Mouse (Mus musculus): ENCODE measurements around the gene Thrb. TPM values are rescaled to one million over a fixed set of nuclear protein-coding genes. Genes with fewer than 3 reads are reported as not detected.

Gene Thrb
- polyA plus RNA-seq, 1 experiment = 0.82 TPM

DNA sequence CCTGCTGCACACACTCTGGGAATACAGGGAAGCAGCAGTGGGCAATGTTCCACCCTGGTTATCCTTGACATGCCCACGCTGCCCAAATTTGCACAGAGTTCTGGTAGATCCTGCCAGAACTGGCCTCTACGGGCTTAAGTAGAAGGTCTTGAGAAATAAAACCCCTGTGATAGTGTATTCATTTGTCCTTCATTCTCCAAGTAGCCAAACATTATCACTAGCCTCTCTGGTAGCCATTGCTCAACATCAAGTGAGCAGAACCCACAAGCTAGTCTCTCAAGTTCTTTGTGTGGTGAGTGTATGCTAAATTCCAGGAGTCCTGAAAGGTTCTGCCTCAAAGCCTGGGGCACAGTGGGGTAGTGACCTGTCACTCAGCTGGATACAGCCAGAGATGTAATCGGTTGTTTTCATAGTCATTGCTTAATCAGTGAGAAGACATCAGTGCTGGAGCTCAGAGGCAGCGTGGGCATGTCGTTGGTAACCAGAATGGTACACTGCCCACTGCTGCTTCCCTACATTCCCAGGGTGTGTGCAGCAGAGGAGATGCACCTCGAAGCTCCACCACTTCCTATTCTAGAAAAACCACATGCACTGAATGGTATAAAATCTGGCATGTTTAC is 203.8 kb downstream of the Thrb start:
- Histone ChIP-seq H3K4me3 (replicated peaks; ENCODE audit: control insufficient read depth, low read depth, low read length) (no peak overlapping the region), H3K27ac (ENCODE audit: control insufficient read depth, insufficient read depth, low read depth, low read length, poor library complexity) (no peak overlapping the region), H3K4me1 (ENCODE audit: control insufficient read depth, insufficient read depth, low read length) (no peaks in the 10 kb centered on the region)
- no peak for TF ChIP-seq CTCF (IDR thresholded peaks at IDR 0.05; ENCODE audit: control insufficient read depth, insufficient read depth, low read length)
- TF ChIP-seq POLR2A (IDR thresholded peaks at IDR 0.05; ENCODE audit: borderline replicate concordance, control insufficient read depth, low read depth, low read length) = no peak
- 42% methylated on average over 6 of the region's 6 CpGs for WGBS

DNA sequence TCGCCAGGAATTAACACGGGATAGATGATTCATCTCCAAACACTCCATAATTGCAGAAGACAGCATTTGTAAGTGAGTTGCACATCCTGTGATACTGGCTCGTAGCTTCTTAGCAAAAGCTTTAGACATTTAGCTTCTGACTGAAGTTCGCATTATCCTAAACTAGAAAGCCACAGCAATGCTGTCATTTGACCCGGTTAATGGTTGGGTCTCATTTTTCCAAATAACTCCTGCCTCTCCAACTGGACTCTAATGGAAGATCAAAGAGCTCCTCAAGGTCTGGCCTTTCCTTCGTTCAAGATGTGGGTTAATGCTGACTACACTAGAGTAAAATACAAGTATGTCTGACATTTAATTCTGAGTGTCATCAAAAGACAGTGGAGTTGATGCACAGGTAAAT is 208.3 kb downstream of the Thrb start:
- Histone ChIP-seq H3K4me3 (replicated peaks; ENCODE audit: control insufficient read depth, low read depth, low read length) (no peak overlapping the region), H3K4me1 (ENCODE audit: control insufficient read depth, insufficient read depth, low read length) (no peaks in the 10 kb centered on the region), H3K27ac (ENCODE audit: control insufficient read depth, insufficient read depth, low read depth, low read length, poor library complexity) (no peak overlapping the region)
- TF ChIP-seq POLR2A (IDR thresholded peaks at IDR 0.05; ENCODE audit: borderline replicate concordance, control insufficient read depth, low read depth, low read length) (no peak), CTCF (IDR thresholded peaks at IDR 0.05; ENCODE audit: control insufficient read depth, insufficient read depth, low read length) (no peak)
- 83% methylated on average over 6 of the region's 6 CpGs for WGBS

DNA sequence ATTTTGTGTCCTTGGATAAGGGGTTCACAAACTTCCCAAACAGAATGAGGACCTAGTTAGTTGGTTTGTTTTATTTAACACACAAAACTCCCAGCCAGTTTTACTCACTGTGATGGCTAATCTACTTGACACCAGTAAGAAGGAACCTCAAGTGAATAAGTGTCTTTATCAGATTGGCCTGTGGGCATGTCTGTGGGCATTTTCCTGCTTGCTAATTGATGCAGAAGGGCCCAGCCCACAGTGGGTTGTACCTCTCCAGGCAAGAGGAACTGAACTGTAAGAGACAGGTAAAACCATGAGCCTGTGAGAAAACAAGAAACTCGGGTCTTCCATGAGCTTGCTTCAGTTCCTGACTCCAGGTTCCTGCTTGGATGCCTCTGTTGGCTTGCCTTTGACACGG is 215.9 kb downstream of the Thrb start:
- Histone ChIP-seq H3K27ac (ENCODE audit: control insufficient read depth, insufficient read depth, low read depth, low read length, poor library complexity) (no peak overlapping the region), H3K4me1 (ENCODE audit: control insufficient read depth, insufficient read depth, low read length) (no peaks in the 10 kb centered on the region; the same call in 1 of the 2 replicates), H3K4me3 (replicated peaks; ENCODE audit: control insufficient read depth, low read depth, low read length) (no peak overlapping the region)
- WGBS = 13% methylated on average over 2 of the region's 2 CpGs
- no peak for TF ChIP-seq CTCF (IDR thresholded peaks at IDR 0.05; ENCODE audit: control insufficient read depth, insufficient read depth, low read length)
- no peak for TF ChIP-seq POLR2A (IDR thresholded peaks at IDR 0.05; ENCODE audit: borderline replicate concordance, control insufficient read depth, low read depth, low read length)

DNA sequence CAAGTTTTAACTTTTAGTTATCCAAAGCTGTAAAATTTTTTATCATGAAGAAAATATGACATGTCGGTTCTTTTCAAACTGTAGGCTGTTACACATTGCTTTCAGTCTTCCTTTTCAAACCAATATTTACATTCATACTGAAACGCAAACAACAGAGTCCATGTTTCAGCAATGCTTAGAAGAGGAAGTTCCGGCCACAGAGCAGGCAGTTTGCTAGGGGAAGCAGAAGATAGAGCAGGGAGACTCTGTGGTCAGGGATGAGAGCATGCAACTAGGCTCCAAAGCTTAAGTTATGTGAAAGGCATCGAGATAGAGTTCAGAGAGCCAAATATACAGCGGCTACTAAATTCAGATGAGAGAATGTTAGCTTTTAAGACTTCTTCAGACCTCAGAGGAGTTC is 219.4 kb downstream of the Thrb start:
- Histone ChIP-seq H3K4me1 (ENCODE audit: control insufficient read depth, insufficient read depth, low read length) (no peaks in the 10 kb centered on the region; the same call in 1 of the 2 replicates), H3K27ac (ENCODE audit: control insufficient read depth, insufficient read depth, low read depth, low read length, poor library complexity) (no peak overlapping the region), H3K4me3 (replicated peaks; ENCODE audit: control insufficient read depth, low read depth, low read length) (no peak overlapping the region)
- 8% methylated on average over 5 of the region's 5 CpGs for WGBS
- TF ChIP-seq POLR2A (IDR thresholded peaks at IDR 0.05; ENCODE audit: borderline replicate concordance, control insufficient read depth, low read depth, low read length) (no peak), CTCF (IDR thresholded peaks at IDR 0.05; ENCODE audit: control insufficient read depth, insufficient read depth, low read length) (no peak)

DNA sequence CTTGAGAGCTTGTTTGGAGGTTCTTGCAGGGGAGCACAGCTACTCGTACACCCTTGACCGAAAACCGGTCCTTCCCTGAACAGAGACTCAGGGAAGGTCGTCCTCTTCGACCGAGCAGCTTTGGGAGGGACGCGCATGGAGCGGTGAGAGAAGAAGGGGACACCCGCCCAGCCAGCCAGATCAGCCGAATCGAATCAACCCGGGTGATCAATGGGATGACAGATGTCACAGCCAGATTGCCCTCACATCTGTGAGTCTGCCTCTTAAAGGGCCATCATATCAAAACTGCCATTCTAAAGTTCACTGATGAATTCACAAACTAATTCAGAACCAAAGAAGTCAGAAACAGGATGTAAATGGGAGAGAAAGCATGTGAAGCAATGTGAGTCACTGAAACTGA is 224.8 kb downstream of the Thrb start:
- TF ChIP-seq POLR2A (IDR thresholded peaks at IDR 0.05; ENCODE audit: borderline replicate concordance, control insufficient read depth, low read depth, low read length) (no peak), CTCF (IDR thresholded peaks at IDR 0.05; ENCODE audit: control insufficient read depth, insufficient read depth, low read length) (no peak)
- no peak overlapping the region for H3K4me3 ChIP-seq (replicated peaks; ENCODE audit: control insufficient read depth, low read depth, low read length)
- H3K4me1 ChIP-seq (ENCODE audit: control insufficient read depth, insufficient read depth, low read length) = no peaks in the 10 kb centered on the region
- no peak overlapping the region for H3K27ac ChIP-seq (ENCODE audit: control insufficient read depth, insufficient read depth, low read depth, low read length, poor library complexity)
- WGBS = 85% methylated on average over 13 of the region's 13 CpGs

DNA sequence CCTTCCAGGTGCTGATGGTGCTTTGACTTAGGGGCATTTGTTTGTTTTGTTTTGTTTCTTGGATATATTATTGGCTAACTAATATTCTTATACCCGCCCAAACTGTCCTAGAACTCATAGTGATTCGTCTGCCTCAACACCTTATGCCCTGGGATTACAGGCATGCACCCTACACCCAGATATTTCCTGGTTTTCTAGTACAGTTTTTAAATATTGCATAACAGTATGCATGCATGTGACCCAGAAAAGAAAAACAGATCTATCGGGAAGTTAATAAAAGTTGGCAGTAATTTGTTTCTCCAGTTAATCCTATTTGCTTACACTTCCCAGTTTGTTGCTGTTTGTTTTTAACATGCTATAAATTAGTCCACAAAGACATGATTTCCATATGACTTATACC is 225.3 kb downstream of the Thrb start:
- WGBS = 52% methylated on average over 3 of the region's 3 CpGs
- Histone ChIP-seq H3K27ac (ENCODE audit: control insufficient read depth, insufficient read depth, low read depth, low read length, poor library complexity) (no peak overlapping the region), H3K4me3 (replicated peaks; ENCODE audit: control insufficient read depth, low read depth, low read length) (no peak overlapping the region), H3K4me1 (ENCODE audit: control insufficient read depth, insufficient read depth, low read length) (no peaks in the 10 kb centered on the region)
- no peak for TF ChIP-seq CTCF (IDR thresholded peaks at IDR 0.05; ENCODE audit: control insufficient read depth, insufficient read depth, low read length)
- TF ChIP-seq POLR2A (IDR thresholded peaks at IDR 0.05; ENCODE audit: borderline replicate concordance, control insufficient read depth, low read depth, low read length) = no peak

DNA sequence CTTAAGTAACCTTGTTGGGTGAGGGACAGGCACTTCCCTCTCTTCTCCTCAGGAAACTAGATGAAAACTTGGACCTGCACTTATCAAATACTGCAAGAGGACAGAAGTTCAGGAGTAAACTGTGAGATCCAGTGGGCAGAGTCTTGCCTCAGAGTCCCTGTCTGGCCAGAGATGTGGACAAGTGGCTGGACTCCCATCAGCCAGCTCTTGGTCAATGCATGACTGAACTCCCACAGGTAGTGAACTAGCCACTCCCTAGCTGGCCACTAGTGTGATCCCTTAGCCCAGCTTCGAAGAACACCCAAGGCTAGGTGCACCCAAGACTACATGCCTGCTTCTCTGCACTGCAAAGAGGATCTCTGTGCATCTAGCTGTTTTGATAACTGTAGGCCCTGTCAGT is 234.7 kb downstream of the Thrb start:
- 78% methylated on average over 1 of the region's 1 CpGs for WGBS
- no peak overlapping the region for H3K4me3 ChIP-seq (replicated peaks; ENCODE audit: control insufficient read depth, low read depth, low read length)
- no peak for TF ChIP-seq POLR2A (IDR thresholded peaks at IDR 0.05; ENCODE audit: borderline replicate concordance, control insufficient read depth, low read depth, low read length)
- no peak for TF ChIP-seq CTCF (IDR thresholded peaks at IDR 0.05; ENCODE audit: control insufficient read depth, insufficient read depth, low read length)
- H3K27ac ChIP-seq (ENCODE audit: control insufficient read depth, insufficient read depth, low read depth, low read length, poor library complexity) = no peak overlapping the region
- H3K4me1 ChIP-seq (ENCODE audit: control insufficient read depth, insufficient read depth, low read length) = no peaks in the 10 kb centered on the region

DNA sequence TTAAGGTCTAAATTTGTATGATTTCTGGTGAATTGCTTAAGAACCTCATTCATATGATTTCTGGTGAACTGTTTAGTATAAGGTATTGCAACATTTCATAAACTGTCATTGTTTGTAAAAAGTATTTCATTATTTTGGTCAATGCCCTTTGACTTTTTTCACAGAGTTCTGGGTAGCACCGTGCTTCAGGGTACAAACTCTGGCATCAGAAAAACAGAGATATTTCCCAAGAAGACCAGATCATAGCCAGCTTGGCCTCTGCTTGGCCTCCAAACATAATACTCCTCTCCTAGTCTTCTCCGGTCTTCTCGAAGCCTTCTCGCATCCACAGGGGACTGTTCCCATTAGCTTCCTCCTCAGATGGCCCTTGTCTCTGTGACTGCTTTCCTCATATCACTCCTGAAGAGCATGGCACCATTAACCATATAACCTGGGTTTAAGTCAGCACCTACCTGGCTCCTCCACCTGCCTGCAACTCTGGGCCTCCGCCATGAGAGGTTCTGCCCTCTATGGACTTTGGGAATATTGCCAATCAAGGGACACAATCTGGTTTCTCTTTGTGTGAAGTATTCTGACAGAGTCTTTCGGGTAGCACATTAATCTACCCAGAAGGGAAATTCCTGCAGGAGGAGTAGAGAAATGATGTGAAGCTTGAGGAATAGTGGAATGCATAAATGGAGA is 239.8 kb downstream of the Thrb start:
- 83% methylated on average over 6 of the region's 6 CpGs for WGBS
- Histone ChIP-seq H3K4me1 (ENCODE audit: control insufficient read depth, insufficient read depth, low read length) (no peaks in the 10 kb centered on the region), H3K4me3 (replicated peaks; ENCODE audit: control insufficient read depth, low read depth, low read length) (no peak overlapping the region), H3K27ac (ENCODE audit: control insufficient read depth, insufficient read depth, low read depth, low read length, poor library complexity) (no peak overlapping the region)
- no peak for TF ChIP-seq POLR2A (IDR thresholded peaks at IDR 0.05; ENCODE audit: borderline replicate concordance, control insufficient read depth, low read depth, low read length)
- no peak for TF ChIP-seq CTCF (IDR thresholded peaks at IDR 0.05; ENCODE audit: control insufficient read depth, insufficient read depth, low read length)
